Mouse (Mus musculus): ENCODE results near the gene Ppox. TPM values are rescaled to one million over a fixed set of nuclear protein-coding genes. Genes with fewer than 3 reads are reported as not detected.
"Not testable (repeated sequence)": the region's sequence is repeated elsewhere in the genome, so short reads cannot be mapped to it uniquely, and the experiment has no call there.

The Ppox gene
- polyA plus RNA-seq (2015; fragmentation: Nextera tagmentation; extraction: Ambion mirVana), result 45.0 and 51.1 TPM in 2 replicates

DNA sequence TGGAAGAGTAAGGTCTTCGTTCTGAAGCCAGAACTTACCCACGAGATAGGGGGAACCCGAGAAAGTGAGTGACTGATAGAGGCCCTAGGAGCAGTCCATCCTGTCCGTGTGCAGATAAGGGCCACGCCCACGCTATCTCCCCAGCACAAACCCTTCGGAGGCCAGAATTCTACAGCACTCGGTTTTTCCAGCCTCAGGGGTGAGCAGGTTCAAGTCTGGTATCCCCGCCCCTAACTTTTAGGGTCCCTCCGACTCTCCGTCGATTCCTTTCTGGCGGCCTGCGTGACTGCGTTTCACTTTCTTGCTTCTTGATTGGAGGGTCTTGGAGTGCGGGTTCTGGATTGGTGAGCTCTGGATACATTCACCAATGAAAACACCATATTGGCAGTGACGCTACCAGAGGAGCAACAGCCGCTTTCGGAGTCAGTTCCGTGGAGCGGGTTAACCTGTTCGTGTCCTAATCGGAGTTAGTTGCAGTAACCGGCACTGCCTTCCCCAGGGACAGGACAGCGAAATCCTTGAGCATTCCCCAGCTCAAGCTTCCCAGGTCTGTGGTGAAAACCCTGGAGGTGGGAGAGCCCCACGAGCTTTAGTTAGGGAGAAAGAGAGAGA, at the start of gene Ppox:
Gene Ppox (minus strand): TSS at position 271 of the 612 bp plus-strand sequence.
- peak; percentile 97 for ATAC-seq (ENCODE audit: low FRiP score)
- Histone ChIP-seq H3K4me1 (replicated peaks) (peaks cover 44% of the 10 kb centered on the region), H3K27ac (peak within 1 kb of the TSS; percentile 83), H3K9ac (peak within 1 kb of the TSS; percentile 85), H3K36me3 (peaks cover 63% of the 10 kb centered on the region), H3K9me3 (no peaks in the 10 kb centered on the region), H3K4me2 (peak within 1 kb of the TSS; percentile 77), H3K4me3 (peak within 1 kb of the TSS; percentile 63), H3K27me3 (no peaks in the 10 kb centered on the region)
- WGBS, result under 1% methylated on average over 26 of the region's 26 CpGs

DNA sequence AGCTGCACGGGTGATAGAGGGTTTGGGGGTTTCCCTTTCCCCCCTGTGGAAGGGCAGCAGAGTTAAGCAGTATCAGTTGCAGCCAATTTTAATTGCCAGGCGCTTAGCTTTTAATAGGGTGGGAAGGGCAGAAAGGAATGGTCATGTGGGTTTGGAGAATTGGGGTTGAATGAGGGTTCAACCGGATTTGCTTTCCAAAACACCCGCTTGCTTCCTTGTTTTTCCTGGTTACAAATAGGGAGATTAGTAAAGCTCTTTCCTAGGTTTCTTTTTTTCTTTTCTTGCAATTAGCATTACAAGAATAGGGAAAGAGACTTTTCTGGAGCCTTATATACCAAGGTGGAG, 49.2 kb upstream of the Ppox start:
- peaks cover 70% of the 10 kb centered on the region for H3K4me1 ChIP-seq (replicated peaks)
- peaks cover 13% of the 10 kb centered on the region; the same call in 1 of the 2 replicates for H3K36me3 ChIP-seq
- H3K9me3 ChIP-seq, result no peaks in the 10 kb centered on the region
- peak overlapping the region; percentile 90 for H3K9ac ChIP-seq
- no peak for ATAC-seq (ENCODE audit: low FRiP score)
- H3K4me3 ChIP-seq, result peak overlapping the region; percentile 91
- H3K27me3 ChIP-seq, result no peaks in the 10 kb centered on the region
- peak overlapping the region; percentile 99 for H3K27ac ChIP-seq
- 0% methylated on average over 4 of the region's 4 CpGs for WGBS
- peak overlapping the region; percentile 90 for H3K4me2 ChIP-seq

GRCm38 (mm10) chr1:171329433-171330215, 48.6 kb upstream of the Ppox start:
- Histone ChIP-seq H3K36me3 (peaks cover 13% of the 10 kb centered on the region; the same call in 1 of the 2 replicates), H3K4me3 (peak overlapping the region; percentile 91), H3K9ac (peak overlapping the region; percentile 90), H3K4me1 (replicated peaks) (peaks cover 69% of the 10 kb centered on the region), H3K27me3 (no peaks in the 10 kb centered on the region), H3K27ac (peak overlapping the region; percentile 99), H3K4me2 (peak overlapping the region; percentile 90), H3K9me3 (no peaks in the 10 kb centered on the region)
- ATAC-seq (ENCODE audit: low FRiP score), result peak; percentile 89
- under 1% methylated on average over 60 of the region's 61 CpGs for WGBS

DNA sequence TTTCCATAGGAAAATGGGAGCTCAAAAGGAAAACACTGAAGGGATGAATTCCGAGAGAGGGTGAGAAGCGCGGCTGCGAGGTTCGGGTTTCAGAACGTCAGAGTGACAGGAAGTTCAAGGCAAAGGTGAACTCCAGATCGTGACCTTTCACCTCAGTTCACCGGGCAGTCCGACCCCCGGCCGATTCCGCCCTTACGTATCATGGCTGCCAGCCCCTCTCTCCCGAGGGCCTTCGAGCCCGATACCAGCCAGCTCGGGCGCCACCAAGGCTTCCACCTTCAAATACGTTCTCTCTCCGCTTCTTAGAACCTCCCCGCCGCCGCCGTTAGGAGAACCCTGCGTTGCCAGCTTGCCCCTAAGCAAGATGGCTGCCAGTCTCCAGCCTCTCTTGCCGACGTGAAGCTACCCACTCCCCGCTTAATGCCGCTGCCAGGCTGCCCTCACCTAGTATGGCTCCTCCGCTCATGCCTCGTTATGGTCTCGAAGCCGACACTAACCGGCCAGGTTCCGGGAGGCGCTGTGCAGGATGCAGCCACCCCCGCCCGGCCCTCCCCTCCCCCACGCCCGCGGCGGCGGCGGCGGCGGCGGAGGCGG, 48.0 kb upstream of the Ppox start, which contains the start of gene Dedd:
Gene Dedd (plus strand): TSS at position 307 of the 594 bp plus-strand sequence.
- Histone ChIP-seq H3K4me1 (replicated peaks) (peaks cover 63% of the 10 kb centered on the region), H3K4me2 (peak within 1 kb of the TSS; percentile 90), H3K27ac (peak within 1 kb of the TSS; percentile 99), H3K4me3 (peak within 1 kb of the TSS; percentile 91), H3K9ac (peak within 1 kb of the TSS; percentile 90), H3K36me3 (peaks cover 13% of the 10 kb centered on the region; the same call in 1 of the 2 replicates), H3K27me3 (no peaks in the 10 kb centered on the region), H3K9me3 (no peaks in the 10 kb centered on the region)
- peak; percentile 96 for ATAC-seq (ENCODE audit: low FRiP score)
- WGBS, result under 1% methylated on average over 47 of the region's 48 CpGs

DNA sequence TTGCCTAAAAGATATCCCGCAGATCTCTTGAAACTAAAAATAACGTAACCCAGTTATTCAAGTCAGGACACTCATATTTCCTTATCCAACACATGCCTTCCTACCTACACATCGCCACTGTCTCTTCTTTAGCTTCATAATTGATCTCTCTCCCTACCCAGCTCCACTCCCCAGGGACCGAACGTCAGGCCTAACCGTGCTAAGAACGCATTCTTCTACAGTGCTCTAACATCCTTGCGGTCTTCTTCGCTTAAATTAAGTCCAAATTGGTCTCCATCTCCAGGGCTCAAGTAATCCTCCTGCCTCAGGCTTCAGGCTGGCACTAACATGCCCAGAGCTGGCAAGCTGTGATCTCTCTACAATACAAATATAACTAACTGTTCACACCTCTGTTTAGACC, 47.3 kb upstream of the Ppox start:
- Histone ChIP-seq H3K4me2 (peak overlapping the region; percentile 90), H3K27me3 (no peaks in the 10 kb centered on the region), H3K4me1 (replicated peaks) (peaks cover 57% of the 10 kb centered on the region), H3K9ac (peak overlapping the region; percentile 90), H3K27ac (peak overlapping the region; percentile 99), H3K9me3 (no peaks in the 10 kb centered on the region), H3K36me3 (peaks cover 7% of the 10 kb centered on the region; the same call in 1 of the 2 replicates), H3K4me3 (peak overlapping the region; percentile 91)
- WGBS, result 31% methylated on average over 9 of the region's 9 CpGs
- no peak for ATAC-seq (ENCODE audit: low FRiP score)

- 85% methylated on average over 4 of the region's 4 CpGs for WGBS
Observed at GRCm38 (mm10) chr1:171326588-171326987, 45.6 kb upstream of the Ppox start.

GRCm38 (mm10) chr1:171325571-171325970, 44.6 kb upstream of the Ppox start:
- ATAC-seq (ENCODE audit: low FRiP score), result no peak
- peaks cover 35% of the 10 kb centered on the region for H3K4me1 ChIP-seq (replicated peaks)
- 0 out of 2 replicates have a peak, but pooled peaks cover 2% of the 10 kb centered on the region for H3K36me3 ChIP-seq
- no peaks in the 10 kb centered on the region for H3K9me3 ChIP-seq
- no peak overlapping the region for H3K4me3 ChIP-seq
- no peak overlapping the region for H3K4me2 ChIP-seq
- 88% methylated on average over 2 of the region's 2 CpGs for WGBS
- no peak overlapping the region for H3K27ac ChIP-seq
- H3K9ac ChIP-seq, result no peak overlapping the region
- H3K27me3 ChIP-seq, result no peaks in the 10 kb centered on the region

More at GRCm38 (mm10) chr1:171326588-171326987, 45.6 kb upstream of the Ppox start:
- H3K36me3 ChIP-seq; H3K27me3 ChIP-seq; H3K4me3 ChIP-seq; H3K4me2 ChIP-seq; ATAC-seq (ENCODE audit: low FRiP score); H3K9ac ChIP-seq; H3K27ac ChIP-seq; H3K9me3 ChIP-seq: not testable (repeated sequence)
- peaks cover 44% of the 10 kb centered on the region for H3K4me1 ChIP-seq (replicated peaks)

GRCm38 (mm10) chr1:171322012-171322411, 41.0 kb upstream of the Ppox start:
- Histone ChIP-seq H3K4me2 (no peak overlapping the region), H3K9ac (no peak overlapping the region), H3K36me3 (0 out of 2 replicates have a peak, but pooled peaks cover 2% of the 10 kb centered on the region), H3K4me1 (replicated peaks) (peaks cover 14% of the 10 kb centered on the region), H3K9me3 (no peaks in the 10 kb centered on the region), H3K4me3 (no peak overlapping the region), H3K27me3 (no peaks in the 10 kb centered on the region), H3K27ac (no peak overlapping the region)
- ATAC-seq (ENCODE audit: low FRiP score), result peak; percentile 49; the same call in 1 of the 2 replicates
- WGBS, result 68% methylated on average over 1 of the region's 1 CpGs

GRCm38 (mm10) chr1:171321415-171321814, 40.4 kb upstream of the Ppox start:
- peaks cover 10% of the 10 kb centered on the region for H3K4me1 ChIP-seq (replicated peaks)
- H3K9me3 ChIP-seq, result no peaks in the 10 kb centered on the region
- H3K4me2 ChIP-seq, result no peak overlapping the region
- no peak for ATAC-seq (ENCODE audit: low FRiP score)
- no peak overlapping the region for H3K4me3 ChIP-seq
- H3K27ac ChIP-seq, result no peak overlapping the region
- no peak overlapping the region for H3K9ac ChIP-seq
- H3K27me3 ChIP-seq, result no peaks in the 10 kb centered on the region
- 0 out of 2 replicates have a peak, but pooled peaks cover 2% of the 10 kb centered on the region for H3K36me3 ChIP-seq

DNA sequence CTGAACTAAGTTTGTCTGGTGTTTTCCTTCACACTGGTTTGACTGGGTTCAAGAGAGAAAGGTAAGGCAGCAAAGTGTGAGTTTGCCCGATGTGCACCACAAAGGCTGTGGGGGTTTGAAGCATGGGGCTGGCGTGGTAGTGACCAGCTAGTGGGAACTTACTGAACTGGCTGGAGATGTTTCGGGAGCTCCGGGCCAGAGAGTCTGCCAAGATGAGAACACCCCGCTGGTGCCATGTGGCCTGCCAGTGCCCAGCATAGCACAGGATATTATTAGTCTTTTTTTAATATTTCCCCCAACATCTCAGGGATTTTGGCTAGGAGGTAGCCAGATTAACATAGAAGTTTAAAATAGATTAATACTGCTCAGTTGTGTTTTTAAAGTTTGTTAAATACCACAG, 39.2 kb upstream of the Ppox start:
- H3K4me3 ChIP-seq, result peak overlapping the region; percentile 7; the same call in 1 of the 2 replicates
- no peaks in the 10 kb centered on the region for H3K4me1 ChIP-seq (replicated peaks)
- no peaks in the 10 kb centered on the region for H3K9me3 ChIP-seq
- no peak overlapping the region for H3K4me2 ChIP-seq
- no peak overlapping the region for H3K27ac ChIP-seq
- WGBS, result 18% methylated on average over 5 of the region's 5 CpGs
- ATAC-seq (ENCODE audit: low FRiP score), result no peak
- H3K9ac ChIP-seq, result no peak overlapping the region
- no peaks in the 10 kb centered on the region for H3K27me3 ChIP-seq
- no peaks in the 10 kb centered on the region for H3K36me3 ChIP-seq

- Histone ChIP-seq H3K4me3 (peak overlapping the region; percentile 7; the same call in 1 of the 2 replicates), H3K36me3 (no peaks in the 10 kb centered on the region), H3K27me3 (no peaks in the 10 kb centered on the region), H3K27ac (no peak overlapping the region), H3K9ac (no peak overlapping the region), H3K9me3 (no peaks in the 10 kb centered on the region), H3K4me1 (replicated peaks) (no peaks in the 10 kb centered on the region), H3K4me2 (no peak overlapping the region)
- 17% methylated on average over 7 of the region's 7 CpGs for WGBS
- no peak for ATAC-seq (ENCODE audit: low FRiP score)
Observed at GRCm38 (mm10) chr1:171319748-171320147, 38.8 kb upstream of the Ppox start.

- Histone ChIP-seq H3K9me3 (no peaks in the 10 kb centered on the region), H3K4me3 (no peak overlapping the region), H3K27me3 (0 out of 2 replicates have a peak, but pooled peaks cover 4% of the 10 kb centered on the region), H3K36me3 (no peaks in the 10 kb centered on the region), H3K4me1 (replicated peaks) (no peaks in the 10 kb centered on the region), H3K9ac (no peak overlapping the region), H3K27ac (no peak overlapping the region), H3K4me2 (no peak overlapping the region)
- ATAC-seq (ENCODE audit: low FRiP score), result no peak
- 83% methylated on average over 2 of the region's 2 CpGs for WGBS
Observed at GRCm38 (mm10) chr1:171309321-171309720, 28.3 kb upstream of the Ppox start.

All from hindbrain, embryonic 13.5 days (tissue).